Mouse (Mus musculus) midbrain, embryonic 10.5 days (tissue): ENCODE results near the gene AC161166.1. TPM values are rescaled to one million over a fixed set of nuclear protein-coding genes. Genes with fewer than 3 reads are reported as not detected.
A peak's percentile ranks its signal among the peaks of the same experiment; 100 is the strongest.

Source experiments
- DNase-seq: peaks from one replicate; pipeline ENCODE4 v3.0.0-alpha.2; 2017; ENCODE audit warnings: low spot score
- H3K27ac ChIP-seq: fragments of 300-500 bp; sonication (generic); replicated peaks from 2 replicates; pipeline ENCODE4 v1.5.1; 2016; ENCODE audit warnings: mild to moderate bottlenecking
- H3K27me3 ChIP-seq: fragments of 300-500 bp; sonication (generic); 2 replicates; pipeline ENCODE4 v1.6.1; 2016; ENCODE audit warnings: low read depth, mild to moderate bottlenecking; ENCODE audit not compliant: poor library complexity, severe bottlenecking
- H3K36me3 ChIP-seq: fragments of 300-500 bp; sonication (generic); 2 replicates; pipeline ENCODE4 v1.6.1; 2016; ENCODE audit warnings: mild to moderate bottlenecking, moderate library complexity
- H3K4me1 ChIP-seq: fragments of 300-500 bp; sonication (generic); 2 replicates; pipeline ENCODE4 v1.6.1; 2016
- H3K4me3 ChIP-seq: fragments of 300-500 bp; sonication (generic); 2 replicates; pipeline ENCODE4 v1.5.1; 2016; ENCODE audit warnings: mild to moderate bottlenecking, moderate library complexity
- H3K9me3 ChIP-seq: fragments of 300-500 bp; sonication (generic); replicated peaks from 2 replicates; pipeline ENCODE4 v1.6.1; 2016; ENCODE audit warnings: mild to moderate bottlenecking
- WGBS: fragments of 180-500 bp; shearing (Covaris S2); methylation state at CpG from one replicate; pipeline ENCODE4 v1.1.7; 2016; 5-methylcytosine and 5-hydroxymethylcytosine counted together
- polyA plus RNA-seq: library from polyadenylated mRNA; unstranded; fragments of >200 nt; fragmentation: Nextera tagmentation; extraction: Ambion mirVana; gene quantifications from 2 replicates; pipeline ENCODE4 v1.2.1, GENCODE M21; 2016

AC161166.1 gene
- polyA plus RNA-seq, 1 experiment from 2014 or later = 0.64 TPM

DNA sequence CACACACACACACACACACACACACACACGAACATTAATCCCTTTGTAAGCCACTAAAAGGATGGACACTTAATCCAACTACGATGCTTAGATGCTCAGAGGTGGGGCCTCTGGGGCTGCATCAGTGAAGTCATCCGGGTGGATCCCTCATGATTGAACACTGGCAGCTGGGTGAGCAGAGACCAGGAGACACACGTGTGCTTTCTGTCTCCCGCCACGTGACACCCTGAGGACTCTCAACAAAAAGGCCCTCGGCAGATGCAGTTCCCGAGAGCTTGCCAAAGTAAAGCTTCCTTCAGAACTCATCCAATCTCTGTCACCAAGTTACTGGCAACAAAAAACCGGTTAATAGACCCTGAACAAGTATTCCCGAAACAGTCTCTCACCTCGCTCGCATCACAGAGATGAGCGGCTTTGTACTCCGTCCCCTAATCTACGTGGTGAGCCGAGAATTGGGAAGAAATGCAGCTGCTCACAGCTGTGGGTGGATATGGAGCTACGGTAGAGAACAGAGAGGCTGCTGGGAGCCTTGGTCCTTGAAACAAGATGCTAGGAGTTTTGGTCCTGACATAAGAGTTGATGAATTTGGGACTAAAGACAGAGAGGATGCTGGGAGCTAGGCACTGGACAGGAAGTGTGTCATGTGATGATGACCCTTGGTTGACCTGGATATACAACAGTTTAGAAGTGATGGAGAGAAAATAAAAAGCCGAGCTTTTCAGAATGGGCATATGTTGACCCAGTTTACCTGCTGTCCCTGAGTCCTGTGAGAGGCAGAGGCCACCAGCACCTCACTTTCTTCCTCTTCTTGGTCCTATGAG, 31.9 kb downstream of the AC161166.1 start:
- peak overlapping the region; percentile 87; the same call in 1 of the 2 replicates for H3K4me3 ChIP-seq
- peaks cover 53% of the 10 kb centered on the region for H3K27me3 ChIP-seq
- H3K27ac ChIP-seq = no peak overlapping the region
- 65% methylated on average over 18 of the region's 18 CpGs for WGBS
- no peaks in the 10 kb centered on the region for H3K36me3 ChIP-seq
- H3K9me3 ChIP-seq = no peaks in the 10 kb centered on the region
- H3K4me1 ChIP-seq = peaks cover 38% of the 10 kb centered on the region
- no peak for DNase-seq

DNA sequence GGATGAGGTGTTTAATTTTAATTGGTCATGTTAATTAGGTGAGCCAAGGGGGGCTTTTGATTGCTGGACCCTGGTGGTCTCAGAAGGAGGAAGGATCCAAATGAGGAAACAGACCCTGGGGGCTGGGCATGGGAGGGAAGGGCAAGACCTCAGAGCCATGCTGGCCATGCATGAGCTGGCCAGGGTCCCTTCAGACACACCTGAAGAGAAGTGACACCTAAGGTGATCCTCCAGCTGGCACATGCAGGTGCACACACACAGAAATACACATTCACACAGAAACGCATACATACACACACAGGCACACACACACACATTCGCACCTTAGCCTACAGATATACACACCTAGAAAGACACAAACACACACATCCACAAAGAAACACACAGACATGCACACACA, 32.6 kb downstream of the AC161166.1 start:
- WGBS = 88% methylated on average over 2 of the region's 2 CpGs
- Histone ChIP-seq H3K9me3 (no peaks in the 10 kb centered on the region), H3K36me3 (no peaks in the 10 kb centered on the region), H3K27me3 (peaks cover 53% of the 10 kb centered on the region), H3K27ac (no peak overlapping the region), H3K4me3 (no peak overlapping the region), H3K4me1 (peaks cover 35% of the 10 kb centered on the region)
- no peak for DNase-seq

DNA sequence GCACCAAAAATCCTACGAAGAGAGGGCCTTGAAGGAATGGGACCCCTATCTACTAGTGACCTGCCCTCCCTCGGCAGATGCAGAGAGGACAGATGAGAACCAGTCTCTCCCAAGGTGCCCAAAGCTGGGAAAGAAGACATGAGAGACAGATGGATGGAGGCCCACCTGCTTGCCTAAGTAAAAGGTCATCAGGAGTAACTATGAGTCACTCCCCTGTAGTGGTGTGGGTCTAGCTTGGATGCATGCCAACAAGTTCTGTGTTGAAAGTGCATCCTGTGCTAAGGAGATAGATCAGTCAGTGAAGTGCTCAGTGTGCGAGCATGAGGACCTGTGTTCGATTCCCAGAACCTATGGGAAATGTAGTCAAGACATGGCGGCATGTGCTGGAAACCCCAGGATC, 33.3 kb downstream of the AC161166.1 start:
- no peak overlapping the region for H3K4me3 ChIP-seq
- DNase-seq = no peak
- 84% methylated on average over 5 of the region's 5 CpGs for WGBS
- no peak overlapping the region for H3K27ac ChIP-seq
- H3K4me1 ChIP-seq = peaks cover 31% of the 10 kb centered on the region
- peaks cover 51% of the 10 kb centered on the region for H3K27me3 ChIP-seq
- no peaks in the 10 kb centered on the region for H3K36me3 ChIP-seq
- no peaks in the 10 kb centered on the region for H3K9me3 ChIP-seq

DNA sequence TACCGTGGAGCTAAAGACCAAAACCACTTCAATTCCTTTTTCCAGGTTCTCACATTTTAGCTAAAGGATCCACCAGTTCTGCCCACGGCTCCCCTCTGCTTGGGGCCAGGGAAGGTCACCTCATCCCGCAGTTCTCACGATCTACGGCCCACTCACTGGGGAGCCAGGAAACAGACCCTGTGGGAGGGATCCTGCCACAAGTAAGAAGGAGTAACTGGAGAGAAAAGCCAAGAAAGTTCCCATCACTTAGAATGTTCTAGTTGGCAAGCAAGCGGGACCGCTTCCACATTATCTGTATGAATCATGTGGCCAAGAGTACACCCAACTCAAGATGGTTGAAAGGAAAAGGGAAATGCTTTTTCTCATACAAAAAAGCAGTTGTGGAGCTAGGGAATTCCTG, 35.4 kb downstream of the AC161166.1 start:
- H3K4me1 ChIP-seq = peaks cover 17% of the 10 kb centered on the region
- no peak overlapping the region for H3K27ac ChIP-seq
- H3K36me3 ChIP-seq = no peaks in the 10 kb centered on the region
- no peak overlapping the region for H3K4me3 ChIP-seq
- peaks cover 34% of the 10 kb centered on the region for H3K27me3 ChIP-seq
- no peak for DNase-seq
- no peaks in the 10 kb centered on the region; the same call in 1 of the 2 replicates for H3K9me3 ChIP-seq
- 84% methylated on average over 7 of the region's 7 CpGs for WGBS

DNA sequence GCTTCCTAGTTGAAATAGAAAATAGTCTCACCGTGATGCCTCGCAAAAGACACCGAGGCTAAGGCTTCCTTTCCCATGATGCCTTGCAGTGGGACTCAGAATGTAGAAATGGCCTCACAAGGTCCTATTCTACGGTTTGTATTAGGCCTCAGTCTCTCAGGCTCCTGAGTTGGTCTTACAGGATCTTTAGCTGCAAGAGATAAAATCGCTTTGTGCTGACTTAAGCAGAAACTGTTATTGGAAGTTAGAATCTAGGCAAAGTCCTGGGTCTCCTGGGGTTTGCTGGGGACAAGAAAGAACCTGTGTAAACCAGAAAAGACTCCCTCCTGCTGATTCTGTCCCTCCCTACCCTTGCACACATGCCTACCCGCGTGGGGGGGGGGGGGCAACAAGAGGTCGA, 35.9 kb downstream of the AC161166.1 start:
- H3K27me3 ChIP-seq = peaks cover 29% of the 10 kb centered on the region
- no peak for DNase-seq
- H3K4me1 ChIP-seq = peaks cover 13% of the 10 kb centered on the region
- no peak overlapping the region for H3K4me3 ChIP-seq
- no peaks in the 10 kb centered on the region for H3K36me3 ChIP-seq
- WGBS = 83% methylated on average over 8 of the region's 8 CpGs
- no peaks in the 10 kb centered on the region; the same call in 1 of the 2 replicates for H3K9me3 ChIP-seq
- no peak overlapping the region for H3K27ac ChIP-seq

DNA sequence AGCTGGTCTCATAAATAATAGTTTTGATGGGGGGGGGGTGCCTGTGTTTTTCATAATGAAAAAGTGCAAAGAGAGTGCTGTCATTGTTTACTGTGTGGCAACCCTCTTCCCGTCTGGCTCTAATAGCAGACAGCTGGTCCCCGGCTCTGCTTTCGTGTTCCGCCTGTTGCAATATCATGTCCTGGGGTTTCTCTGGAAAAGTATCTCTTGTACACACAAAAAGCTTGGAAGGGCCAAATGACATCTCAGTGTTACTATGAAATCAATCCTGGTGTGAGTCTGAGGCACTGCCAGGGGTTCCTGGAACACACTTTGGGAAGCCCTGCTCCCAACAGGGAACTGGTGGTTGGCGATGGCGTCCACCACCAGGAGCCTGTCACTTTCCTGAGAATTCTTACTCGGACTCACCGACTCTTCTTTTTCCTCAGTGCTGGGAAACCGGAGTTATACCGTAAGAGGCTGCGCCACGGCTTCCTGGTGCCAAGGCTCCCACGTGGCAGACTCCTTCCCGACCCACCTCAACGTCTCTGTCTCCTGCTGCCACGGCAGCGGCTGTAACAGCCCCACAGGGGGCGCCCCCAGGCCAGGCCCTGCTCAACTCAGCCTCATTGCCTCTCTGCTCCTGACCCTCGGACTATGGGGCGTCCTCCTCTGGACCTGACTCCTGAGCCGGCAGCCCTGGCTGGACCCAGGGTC, 37.3 kb downstream of the AC161166.1 start:
- Histone ChIP-seq H3K4me3 (no peak overlapping the region), H3K36me3 (no peaks in the 10 kb centered on the region), H3K4me1 (peaks cover 5% of the 10 kb centered on the region; the same call in 1 of the 2 replicates), H3K27ac (no peak overlapping the region), H3K9me3 (peaks cover 8% of the 10 kb centered on the region; the same call in 1 of the 2 replicates), H3K27me3 (peaks cover 15% of the 10 kb centered on the region)
- DNase-seq = peak; percentile 24
- 37% methylated on average over 21 of the region's 21 CpGs for WGBS

DNA sequence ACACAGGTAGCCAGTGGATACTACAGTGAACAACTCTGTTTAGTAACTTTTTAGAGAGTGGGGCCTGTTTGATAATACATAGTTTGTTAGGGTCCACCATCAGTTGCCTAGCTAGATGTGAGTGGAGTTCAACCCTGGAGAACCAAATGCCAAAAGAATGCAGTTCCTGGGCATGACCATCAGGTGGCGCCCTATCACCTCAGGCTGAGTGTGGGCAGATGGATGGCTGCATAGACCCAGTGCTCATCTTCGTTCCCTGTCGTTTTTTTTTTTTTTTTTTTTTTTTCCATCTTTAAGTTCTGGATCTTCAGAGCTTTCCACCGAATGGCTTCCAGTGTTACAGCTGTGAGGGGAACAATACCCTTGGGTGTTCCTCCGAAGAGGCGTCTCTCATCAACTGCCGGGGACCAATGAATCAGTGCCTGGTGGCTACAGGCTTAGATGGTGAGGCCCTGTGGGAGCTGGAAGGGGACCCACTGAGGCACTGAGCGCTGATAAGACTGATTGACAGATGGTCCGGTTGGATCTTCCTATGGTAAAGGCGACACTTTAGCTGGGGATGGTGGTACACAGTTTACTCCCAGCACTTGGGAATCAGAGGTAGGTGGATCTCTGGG, 38.2 kb downstream of the AC161166.1 start:
- Histone ChIP-seq H3K36me3 (no peaks in the 10 kb centered on the region), H3K4me1 (peaks cover 5% of the 10 kb centered on the region; the same call in 1 of the 2 replicates), H3K9me3 (peaks cover 8% of the 10 kb centered on the region), H3K27ac (no peak overlapping the region), H3K4me3 (no peak overlapping the region), H3K27me3 (peaks cover 6% of the 10 kb centered on the region)
- peak; percentile 68 for DNase-seq
- 59% methylated on average over 10 of the region's 10 CpGs for WGBS

DNA sequence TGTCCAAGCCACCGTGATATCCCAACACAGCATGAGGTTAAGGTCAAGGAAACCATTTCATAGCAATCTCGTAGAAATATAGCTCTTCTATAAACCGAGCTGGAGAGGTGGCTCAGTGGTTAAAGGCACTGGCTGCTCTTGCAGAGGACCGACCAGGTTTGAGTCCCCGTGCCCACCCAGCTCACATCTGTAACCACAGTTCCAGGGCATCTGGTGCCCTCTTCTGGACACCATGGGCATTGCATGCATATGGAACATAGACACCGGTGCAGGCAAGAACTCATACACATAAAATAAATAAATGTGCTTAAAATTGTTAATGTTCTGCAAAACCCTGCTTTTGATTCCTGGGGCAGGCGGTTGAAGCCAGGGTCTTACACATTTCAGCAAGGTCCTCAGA, 39.3 kb downstream of the AC161166.1 start:
- DNase-seq = peak; percentile 42
- no peak overlapping the region for H3K4me3 ChIP-seq
- peaks cover 8% of the 10 kb centered on the region for H3K9me3 ChIP-seq
- H3K27ac ChIP-seq = no peak overlapping the region
- WGBS = 70% methylated on average over 7 of the region's 7 CpGs
- H3K36me3 ChIP-seq = no peaks in the 10 kb centered on the region
- peaks cover 5% of the 10 kb centered on the region; the same call in 1 of the 2 replicates for H3K4me1 ChIP-seq
- no peaks in the 10 kb centered on the region for H3K27me3 ChIP-seq

DNA sequence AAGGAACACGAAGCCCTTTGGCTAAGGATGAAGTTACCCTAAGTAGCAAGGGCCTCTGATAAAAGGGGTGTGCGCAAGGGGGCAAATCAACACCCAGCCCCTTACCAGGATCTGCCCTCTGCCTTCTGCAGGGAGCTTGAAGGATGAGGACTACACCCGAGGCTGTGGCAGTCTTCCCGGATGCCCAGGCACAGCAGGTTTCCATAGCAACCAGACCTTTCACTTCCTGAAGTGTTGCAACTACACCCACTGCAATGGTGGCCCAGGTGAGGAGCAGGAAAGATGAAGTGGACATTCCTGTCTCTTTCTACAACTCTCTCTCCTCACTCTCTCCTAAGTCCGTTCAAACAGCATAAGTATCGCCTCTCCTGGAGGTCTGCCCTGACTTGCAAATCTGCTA, 39.8 kb downstream of the AC161166.1 start:
- Histone ChIP-seq H3K36me3 (no peaks in the 10 kb centered on the region), H3K4me3 (no peak overlapping the region), H3K27ac (no peak overlapping the region), H3K4me1 (peaks cover 5% of the 10 kb centered on the region; the same call in 1 of the 2 replicates), H3K9me3 (peaks cover 8% of the 10 kb centered on the region), H3K27me3 (no peaks in the 10 kb centered on the region)
- DNase-seq = no peak
- 88% methylated on average over 6 of the region's 6 CpGs for WGBS

DNA sequence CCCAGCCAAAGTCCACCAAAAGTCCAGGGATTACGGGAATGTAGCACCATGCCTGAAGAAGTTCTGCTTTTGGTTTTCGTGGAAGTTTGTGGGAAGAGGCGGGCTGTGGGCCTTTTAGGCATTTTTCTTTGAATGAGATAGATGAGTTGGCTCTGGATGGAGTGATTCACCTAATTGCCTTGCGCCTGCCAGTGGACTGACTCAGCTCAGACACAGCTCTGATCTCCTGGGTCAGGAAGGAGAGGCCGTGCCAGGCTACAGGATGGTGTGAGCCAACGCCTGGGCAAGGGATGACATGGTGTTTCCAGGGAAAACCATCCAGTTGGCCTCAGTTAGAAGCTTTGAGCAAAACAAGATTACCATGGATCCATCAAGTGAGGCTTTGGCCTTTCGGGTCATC, 41.9 kb downstream of the AC161166.1 start:
- Histone ChIP-seq H3K4me1 (peaks cover 5% of the 10 kb centered on the region; the same call in 1 of the 2 replicates), H3K4me3 (no peak overlapping the region), H3K36me3 (no peaks in the 10 kb centered on the region), H3K27me3 (no peaks in the 10 kb centered on the region), H3K9me3 (peaks cover 8% of the 10 kb centered on the region), H3K27ac (no peak overlapping the region)
- WGBS = 95% methylated on average over 7 of the region's 7 CpGs
- no peak for DNase-seq

DNA sequence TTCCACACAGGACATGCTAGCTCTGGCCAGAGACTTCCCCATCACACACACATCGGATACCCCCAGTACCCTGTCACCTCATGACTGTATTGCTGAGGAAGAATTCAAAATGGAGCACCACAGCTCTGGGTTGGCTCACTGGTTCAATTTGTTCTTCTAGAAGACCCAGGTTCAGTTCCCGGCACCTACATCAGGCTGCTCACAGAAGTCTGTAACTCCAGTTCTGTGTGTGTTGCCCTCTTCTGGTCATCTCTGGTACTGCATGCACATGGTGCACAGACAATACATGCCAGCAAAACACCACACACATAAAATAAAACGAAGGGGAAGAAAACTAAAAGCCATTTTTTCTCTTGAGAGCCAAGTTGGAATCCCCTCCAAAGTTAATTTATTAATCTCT, 43.1 kb downstream of the AC161166.1 start:
- Histone ChIP-seq H3K27ac (no peak overlapping the region), H3K4me1 (0 out of 2 replicates have a peak, but pooled peaks cover under 1% of the 10 kb centered on the region), H3K4me3 (no peak overlapping the region), H3K36me3 (no peaks in the 10 kb centered on the region), H3K27me3 (no peaks in the 10 kb centered on the region), H3K9me3 (peaks cover 8% of the 10 kb centered on the region)
- 81% methylated on average over 3 of the region's 3 CpGs for WGBS
- DNase-seq = no peak

DNA sequence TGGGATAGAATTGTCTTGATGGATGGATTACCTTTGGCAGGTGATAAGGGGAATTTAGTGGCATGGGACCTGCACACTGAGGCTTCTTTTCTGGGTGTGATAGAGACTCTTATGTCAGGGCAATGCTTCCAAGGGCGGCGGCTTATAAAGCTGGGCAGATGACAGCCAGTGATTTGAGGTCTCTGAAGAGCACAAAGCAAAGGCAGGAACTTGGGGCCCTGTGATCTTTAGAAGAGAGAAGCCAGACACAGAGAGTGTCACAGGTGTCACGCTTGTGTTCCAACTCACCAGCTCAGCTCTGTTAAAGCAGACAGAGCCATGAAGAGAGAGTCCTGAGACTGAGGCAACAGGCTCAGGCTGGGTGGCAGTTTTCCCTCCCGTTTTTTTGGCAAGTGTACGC, 44.4 kb downstream of the AC161166.1 start:
- Histone ChIP-seq H3K36me3 (no peaks in the 10 kb centered on the region), H3K27me3 (peaks cover 5% of the 10 kb centered on the region; the same call in 1 of the 2 replicates), H3K4me1 (peaks cover 4% of the 10 kb centered on the region), H3K9me3 (peaks cover 8% of the 10 kb centered on the region), H3K4me3 (no peak overlapping the region), H3K27ac (no peak overlapping the region)
- DNase-seq = no peak
- 88% methylated on average over 5 of the region's 5 CpGs for WGBS
